Mouse (Mus musculus): ENCODE measurements around the gene Olfr1283.
"Not testable (repeated sequence)": the region's sequence is repeated elsewhere in the genome, so short reads cannot be mapped to it uniquely, and the experiment has no call there.

Olfr1283 gene

DNA sequence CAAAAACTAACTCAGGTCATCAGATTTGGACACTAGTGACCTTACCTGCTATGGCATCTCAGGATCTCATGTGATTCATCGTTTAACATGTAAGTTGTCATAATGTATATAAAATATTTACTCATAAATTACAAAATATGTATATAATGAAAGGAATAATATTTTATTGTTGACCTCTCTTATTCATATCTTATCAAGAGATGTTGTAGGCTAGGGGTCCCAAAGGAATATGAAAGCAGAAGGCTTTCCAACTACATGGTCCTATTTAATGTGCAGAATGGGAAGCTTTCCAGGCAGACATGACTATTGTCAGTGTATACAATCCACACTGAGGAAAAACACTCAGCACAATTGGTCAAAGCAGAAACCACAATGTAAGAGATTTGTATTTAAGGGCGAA, at the start of gene Olfr1283:
Gene Olfr1283 (plus strand): TSS at position 301 of the 400 bp plus-strand sequence.
- DNase-seq (ENCODE audit: low spot score): no peak

DNA sequence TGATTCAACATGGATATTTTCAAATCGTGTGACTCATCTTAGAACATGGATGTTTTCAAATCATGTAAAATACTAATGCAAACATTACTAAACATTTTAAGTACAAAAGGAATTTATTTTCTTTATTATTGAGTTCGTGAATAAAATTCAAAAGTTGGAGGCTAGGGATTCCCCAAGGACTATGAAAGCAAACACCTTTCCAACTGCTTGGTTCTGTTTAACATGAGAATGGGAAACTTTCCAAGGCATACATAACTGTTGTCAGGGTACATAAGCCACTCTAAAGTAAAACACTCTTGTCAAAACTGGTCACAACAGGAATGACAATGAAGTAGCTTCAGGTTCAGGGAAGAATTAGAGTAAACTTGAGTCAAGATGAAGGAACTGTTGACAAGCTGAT, 40.4 kb upstream of the Olfr1283 start, which contains the start of gene Olfr1281:
Gene Olfr1281 (plus strand): TSS at position 301 of the 400 bp plus-strand sequence.
- DNase-seq (ENCODE audit: low spot score): no peak

GRCm38 (mm10) chr2:111333721-111334120, 32.9 kb upstream of the Olfr1283 start:
- DNase-seq (ENCODE audit: low spot score): not testable (repeated sequence)

DNA sequence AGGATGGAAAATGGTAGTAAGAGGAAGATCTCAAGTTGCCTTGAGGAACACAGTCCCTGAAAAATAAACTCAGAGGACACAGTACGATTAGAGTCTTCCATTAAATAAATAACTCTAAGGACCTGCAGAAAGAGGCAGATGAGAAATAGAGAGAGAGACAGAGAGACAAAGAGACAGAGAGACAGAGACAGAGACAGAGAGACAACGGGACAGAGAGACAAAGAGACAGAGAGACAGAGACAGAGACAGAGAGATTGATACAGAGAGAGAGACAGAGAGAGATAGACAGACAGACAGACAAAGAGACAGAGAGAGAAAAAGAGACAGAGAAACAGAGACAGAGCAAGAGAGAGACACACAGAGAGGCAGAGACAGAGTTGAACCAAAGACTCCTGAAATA, 30.6 kb upstream of the Olfr1283 start, which contains the start of gene Olfr1282:
Gene Olfr1282 (minus strand): TSS at position 101 of the 400 bp plus-strand sequence.
- no peak for DNase-seq (ENCODE audit: low spot score)

GRCm38 (mm10) chr2:111375222-111375621, 8.6 kb downstream of the Olfr1283 start, which contains the start of gene Olfr1284:
Gene Olfr1284, plus strand, starts transcription at chr2:111375522.
- no peak for DNase-seq (ENCODE audit: low spot score)
